Mouse (Mus musculus): ENCODE data around the gene Hras. TPM values are rescaled to one million over a fixed set of nuclear protein-coding genes. Genes with fewer than 3 reads are reported as not detected.

The Hras gene
- polyA plus RNA-seq, 1 experiment from 2014 or later, result 103 TPM

- Histone ChIP-seq H3K9me3 (replicated peaks) (no peaks in the 10 kb centered on the region), H3K9ac (peak overlapping the region; percentile 93), H3K4me2 (replicated peaks) (peak overlapping the region; percentile 94), H3K27ac (no peak overlapping the region), H3K4me1 (peaks cover 27% of the 10 kb centered on the region), H3K4me3 (peak overlapping the region; percentile 97; the same call in 1 of the 2 replicates), H3K36me3 (peaks cover 34% of the 10 kb centered on the region), H3K27me3 (no peaks in the 10 kb centered on the region)
- ATAC-seq (ENCODE audit: low FRiP score), result no peak
- 93% methylated on average over 24 of the region's 24 CpGs for WGBS
Measured at GRCm38 (mm10) chr7:141191796-141192685, 1.8 kb downstream of the Hras start.

GRCm38 (mm10) chr7:141191036-141191435 is 2.8 kb downstream of the Hras start:
- no peak overlapping the region for H3K27ac ChIP-seq
- H3K9me3 ChIP-seq (replicated peaks), result no peaks in the 10 kb centered on the region
- H3K36me3 ChIP-seq, result peaks cover 34% of the 10 kb centered on the region
- peaks cover 27% of the 10 kb centered on the region for H3K4me1 ChIP-seq
- H3K4me3 ChIP-seq, result no peak overlapping the region
- H3K27me3 ChIP-seq, result no peaks in the 10 kb centered on the region
- 91% methylated on average over 14 of the region's 14 CpGs for WGBS
- ATAC-seq (ENCODE audit: low FRiP score), result no peak
- peak overlapping the region; percentile 13; the same call in 1 of the 2 replicates for H3K9ac ChIP-seq
- H3K4me2 ChIP-seq (replicated peaks), result no peak overlapping the region

DNA sequence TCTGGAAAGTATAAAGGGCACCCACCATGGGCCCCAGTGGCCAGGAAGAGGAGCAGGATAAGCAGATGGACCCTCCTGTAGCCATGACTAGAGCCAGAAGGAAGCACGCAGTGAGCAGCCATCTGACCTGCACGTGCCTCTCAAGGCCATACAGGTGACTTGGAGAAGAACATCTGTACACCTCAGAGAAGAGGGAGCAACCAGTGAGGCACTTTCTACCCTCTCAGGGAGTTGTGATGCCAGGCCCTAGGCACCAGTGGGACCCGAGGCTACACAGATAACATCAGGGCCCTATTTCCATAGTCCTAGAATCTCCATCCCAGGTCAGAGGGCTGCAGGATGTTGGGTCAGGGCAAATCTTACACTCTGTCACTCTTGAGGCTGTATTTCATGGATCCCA is 3.6 kb downstream of the Hras start:
- H3K4me1 ChIP-seq, result peaks cover 20% of the 10 kb centered on the region
- H3K27ac ChIP-seq, result no peak overlapping the region
- H3K4me2 ChIP-seq (replicated peaks), result no peak overlapping the region
- no peaks in the 10 kb centered on the region for H3K27me3 ChIP-seq
- no peak overlapping the region for H3K4me3 ChIP-seq
- ATAC-seq (ENCODE audit: low FRiP score), result no peak
- WGBS, result 95% methylated on average over 3 of the region's 3 CpGs
- no peak overlapping the region for H3K9ac ChIP-seq
- peaks cover 34% of the 10 kb centered on the region for H3K36me3 ChIP-seq
- H3K9me3 ChIP-seq (replicated peaks), result no peaks in the 10 kb centered on the region

DNA sequence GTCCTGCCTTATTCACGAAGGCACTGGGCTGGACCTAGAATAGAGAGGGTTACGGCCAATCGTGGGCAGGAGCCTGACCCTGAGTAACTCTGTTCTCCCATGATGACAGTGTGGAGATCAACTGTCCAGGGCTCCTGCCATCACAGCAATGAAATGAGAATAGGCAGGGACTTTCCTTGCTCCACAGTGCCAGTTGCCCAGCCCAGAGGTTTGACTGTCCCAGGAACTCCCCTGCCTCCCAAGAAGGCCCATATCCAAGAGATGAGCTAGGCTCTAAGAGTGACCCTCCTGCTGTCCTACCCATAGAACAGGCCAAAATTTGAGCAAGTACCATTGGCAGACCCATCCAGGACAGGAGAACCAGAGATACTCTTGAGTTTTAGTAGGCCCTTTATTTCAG is 5.1 kb downstream of the Hras start:
- no peak overlapping the region for H3K4me3 ChIP-seq
- ATAC-seq (ENCODE audit: low FRiP score), result no peak

GRCm38 (mm10) chr7:141188194-141188593 is 5.6 kb downstream of the Hras start:
- Histone ChIP-seq H3K36me3 (peaks cover 34% of the 10 kb centered on the region), H3K9me3 (replicated peaks) (no peaks in the 10 kb centered on the region)
- no peak for ATAC-seq (ENCODE audit: low FRiP score)

More for the DNA sequence above, 5.1 kb downstream of the Hras start:
- Histone ChIP-seq H3K9ac (no peak overlapping the region), H3K27ac (no peak overlapping the region), H3K27me3 (no peaks in the 10 kb centered on the region), H3K9me3 (replicated peaks) (no peaks in the 10 kb centered on the region), H3K4me2 (replicated peaks) (no peak overlapping the region), H3K36me3 (peaks cover 34% of the 10 kb centered on the region), H3K4me1 (peaks cover 17% of the 10 kb centered on the region)
- 86% methylated on average over 3 of the region's 3 CpGs for WGBS

DNA sequence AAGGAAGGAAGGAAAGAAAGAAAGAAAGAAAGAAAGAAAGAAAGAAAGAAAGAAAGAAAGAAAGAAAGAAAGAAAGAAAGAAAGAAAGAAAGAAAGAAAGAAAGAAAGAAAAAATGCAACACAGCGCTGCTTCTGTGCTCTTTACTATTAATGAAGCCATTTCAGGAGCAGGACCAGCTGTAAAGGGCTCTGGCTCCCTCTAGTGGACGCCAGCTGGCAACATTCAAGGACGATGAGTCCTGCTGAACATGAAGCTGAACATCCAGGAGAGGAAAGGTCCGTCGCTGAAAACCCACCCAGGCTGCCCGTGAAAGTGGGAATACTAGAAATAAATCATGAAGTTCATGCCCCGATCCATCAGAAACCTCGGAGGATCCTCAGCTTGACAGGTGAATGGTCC is 17.6 kb downstream of the Hras start:
- no peak overlapping the region for H3K9ac ChIP-seq
- 3% methylated on average over 8 of the region's 8 CpGs for WGBS
- no peak for ATAC-seq (ENCODE audit: low FRiP score)

More at GRCm38 (mm10) chr7:141188194-141188593, 5.6 kb downstream of the Hras start:
- H3K4me2 ChIP-seq (replicated peaks), result no peak overlapping the region
- no peaks in the 10 kb centered on the region for H3K27me3 ChIP-seq
- no peak overlapping the region for H3K9ac ChIP-seq
- H3K4me1 ChIP-seq, result peaks cover 16% of the 10 kb centered on the region
- WGBS, result 93% methylated on average over 3 of the region's 3 CpGs
- H3K27ac ChIP-seq, result no peak overlapping the region
- no peak overlapping the region for H3K4me3 ChIP-seq

GRCm38 (mm10) chr7:141175068-141175467 is 18.7 kb downstream of the Hras start:
- ATAC-seq (ENCODE audit: low FRiP score), result no peak
- no peaks in the 10 kb centered on the region for H3K9me3 ChIP-seq (replicated peaks)
- no peak overlapping the region for H3K4me3 ChIP-seq
- H3K27me3 ChIP-seq, result 0 out of 2 replicates have a peak, but pooled peaks cover 6% of the 10 kb centered on the region
- H3K36me3 ChIP-seq, result no peaks in the 10 kb centered on the region
- H3K27ac ChIP-seq, result no peak overlapping the region
- no peak overlapping the region for H3K4me2 ChIP-seq (replicated peaks)
- H3K9ac ChIP-seq, result no peak overlapping the region
- WGBS, result 85% methylated on average over 4 of the region's 4 CpGs
- peaks cover 8% of the 10 kb centered on the region for H3K4me1 ChIP-seq

More for the DNA sequence above, 17.6 kb downstream of the Hras start:
- no peak overlapping the region for H3K27ac ChIP-seq
- H3K9me3 ChIP-seq (replicated peaks), result no peaks in the 10 kb centered on the region
- H3K36me3 ChIP-seq, result no peaks in the 10 kb centered on the region
- peaks cover 8% of the 10 kb centered on the region for H3K4me1 ChIP-seq
- 0 out of 2 replicates have a peak overlapping the region, but pooled peaks have one; percentile 11 for H3K4me2 ChIP-seq (replicated peaks)
- H3K4me3 ChIP-seq, result no peak overlapping the region
- H3K27me3 ChIP-seq, result 0 out of 2 replicates have a peak, but pooled peaks cover 6% of the 10 kb centered on the region

DNA sequence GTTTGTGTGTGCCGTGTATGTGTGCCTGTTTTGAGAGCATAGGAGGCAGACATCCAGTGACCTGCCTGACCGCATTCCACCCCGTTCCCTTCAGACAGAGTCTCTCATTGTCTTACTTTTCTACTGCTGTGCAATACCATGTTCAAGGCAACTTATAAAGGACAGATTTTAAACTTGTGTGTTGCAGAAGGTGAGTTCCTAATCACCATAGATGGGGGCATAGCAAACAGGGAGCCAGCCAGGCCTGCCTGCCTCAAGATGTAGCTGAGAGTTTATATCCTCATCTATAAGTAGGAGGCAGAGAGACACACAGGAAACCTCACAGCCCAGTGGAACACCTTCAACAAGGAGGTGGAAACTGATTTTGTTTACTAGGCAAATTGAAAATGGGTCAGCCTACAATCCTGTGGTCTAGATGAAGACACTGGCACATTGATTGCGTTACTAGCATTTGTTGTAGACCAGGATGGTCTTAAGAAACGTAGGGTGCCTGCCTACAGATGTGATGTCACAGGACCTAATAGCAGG is 20.4 kb downstream of the Hras start:
- Histone ChIP-seq H3K9me3 (replicated peaks) (no peaks in the 10 kb centered on the region), H3K4me1 (peaks cover 14% of the 10 kb centered on the region), H3K27me3 (0 out of 2 replicates have a peak, but pooled peaks cover 6% of the 10 kb centered on the region), H3K27ac (peak overlapping the region; percentile 96), H3K9ac (peak overlapping the region; percentile 73), H3K4me2 (replicated peaks) (peak overlapping the region; percentile 53), H3K36me3 (no peaks in the 10 kb centered on the region), H3K4me3 (peak overlapping the region; percentile 57; the same call in 1 of the 2 replicates)
- WGBS, result 85% methylated on average over 5 of the region's 5 CpGs
- no peak for ATAC-seq (ENCODE audit: low FRiP score)

DNA sequence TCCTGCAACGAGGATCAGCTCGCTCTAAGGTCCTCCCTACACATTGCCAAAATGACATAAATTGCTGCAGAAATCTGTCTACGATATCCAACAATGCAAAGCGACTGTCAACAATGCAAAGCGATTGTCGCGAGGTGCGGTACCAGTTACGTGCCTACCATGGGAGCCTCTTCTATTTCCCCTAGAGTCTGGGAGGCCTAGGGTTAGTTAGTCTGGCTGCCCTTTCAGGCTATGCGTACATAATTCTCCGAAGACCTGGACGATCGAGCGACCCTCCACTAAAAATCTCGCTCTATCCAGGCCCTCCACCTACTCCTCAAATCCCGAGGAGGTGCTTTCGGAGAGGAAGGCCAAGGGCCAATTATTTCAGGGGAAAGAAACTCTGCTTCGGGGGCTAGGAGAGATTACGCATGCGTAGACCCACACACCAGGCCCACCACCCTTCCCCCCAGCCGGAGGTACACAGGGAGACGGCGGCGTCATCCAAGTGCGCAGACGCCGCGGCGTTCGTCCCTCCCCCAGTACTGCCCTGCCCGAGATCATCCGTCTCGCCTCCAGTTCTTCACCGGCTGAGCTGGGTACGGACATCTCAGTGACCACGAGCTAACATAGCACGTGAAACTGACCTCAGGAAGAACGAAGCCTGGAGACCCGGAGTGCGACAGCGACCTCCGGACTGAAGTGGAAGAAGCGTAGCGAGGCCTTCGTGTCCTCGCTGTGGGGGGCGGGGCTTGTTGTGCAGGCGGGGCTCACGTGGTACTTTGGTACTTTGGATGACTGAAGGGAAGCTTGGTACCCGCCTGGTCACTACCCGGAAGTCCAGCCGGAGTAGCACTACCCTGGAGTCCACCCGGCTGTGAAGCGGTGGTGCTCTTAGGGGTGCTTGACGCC is 21.4 kb downstream of the Hras start, which contains the start of gene Rnh1:
Gene Rnh1 (minus strand): TSS at position 742 of the 891 bp plus-strand sequence.
- Histone ChIP-seq H3K36me3 (no peaks in the 10 kb centered on the region), H3K27me3 (0 out of 2 replicates have a peak, but pooled peaks cover 6% of the 10 kb centered on the region), H3K27ac (peak within 1 kb of the TSS; percentile 96), H3K4me1 (peaks cover 18% of the 10 kb centered on the region), H3K4me3 (peak within 1 kb of the TSS; percentile 57), H3K4me2 (replicated peaks) (peak within 1 kb of the TSS; percentile 53), H3K9ac (peak within 1 kb of the TSS; percentile 73), H3K9me3 (replicated peaks) (no peaks in the 10 kb centered on the region)
- ATAC-seq (ENCODE audit: low FRiP score), result peak; percentile 98
- 3% methylated on average over 55 of the region's 55 CpGs for WGBS

DNA sequence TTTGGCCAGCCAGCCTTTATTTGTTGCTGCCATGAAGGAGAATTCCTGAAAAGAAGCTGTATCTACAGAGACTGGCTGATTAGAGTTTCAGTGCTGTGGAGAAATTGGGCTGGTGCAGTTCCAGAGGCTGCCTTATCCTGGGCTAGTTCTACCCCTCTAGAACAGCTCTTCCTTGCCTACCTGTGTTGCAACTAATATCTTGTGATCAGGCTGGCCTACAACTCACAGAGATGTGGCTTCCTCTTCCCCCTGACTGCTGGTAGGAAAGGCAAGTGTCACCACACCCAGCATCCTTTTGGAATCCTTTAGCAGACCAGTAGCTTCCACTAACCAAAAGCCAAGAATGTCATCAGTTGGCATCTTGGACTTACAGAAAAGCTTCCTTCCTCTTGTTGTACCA is 23.9 kb downstream of the Hras start:
- Histone ChIP-seq H3K36me3 (peaks cover 11% of the 10 kb centered on the region; the same call in 1 of the 2 replicates), H3K9ac (no peak overlapping the region), H3K4me3 (no peak overlapping the region), H3K9me3 (replicated peaks) (no peaks in the 10 kb centered on the region), H3K4me2 (replicated peaks) (no peak overlapping the region), H3K4me1 (peaks cover 18% of the 10 kb centered on the region), H3K27me3 (no peaks in the 10 kb centered on the region), H3K27ac (no peak overlapping the region)
- ATAC-seq (ENCODE audit: low FRiP score), result no peak

GRCm38 (mm10) chr7:141169300-141169699 is 24.5 kb downstream of the Hras start:
- H3K36me3 ChIP-seq, result peaks cover 13% of the 10 kb centered on the region; the same call in 1 of the 2 replicates
- no peak overlapping the region for H3K4me2 ChIP-seq (replicated peaks)

More at GRCm38 (mm10) chr7:141169300-141169699, 24.5 kb downstream of the Hras start:
- WGBS, result 97% methylated on average over 1 of the region's 1 CpGs
- no peaks in the 10 kb centered on the region for H3K9me3 ChIP-seq (replicated peaks)
- H3K27me3 ChIP-seq, result no peaks in the 10 kb centered on the region
- ATAC-seq (ENCODE audit: low FRiP score), result no peak
- H3K4me3 ChIP-seq, result no peak overlapping the region
- H3K4me1 ChIP-seq, result peaks cover 18% of the 10 kb centered on the region
- H3K9ac ChIP-seq, result no peak overlapping the region
- H3K27ac ChIP-seq, result no peak overlapping the region

Measured in hindbrain, embryonic 12.5 days (tissue).